Mouse (Mus musculus): ENCODE results near the gene Vmn1r24. TPM values are rescaled to one million over a fixed set of nuclear protein-coding genes. Genes with fewer than 3 reads are reported as not detected.

The Vmn1r24 gene
- not detected for polyA plus RNA-seq (2015; fragmentation: Illumina TruSeq; extraction: RNeasy Lipid Tissue Mini Kit (QIAGEN cat#74804); ENCODE audit: low read depth, low replicate concordance)

DNA sequence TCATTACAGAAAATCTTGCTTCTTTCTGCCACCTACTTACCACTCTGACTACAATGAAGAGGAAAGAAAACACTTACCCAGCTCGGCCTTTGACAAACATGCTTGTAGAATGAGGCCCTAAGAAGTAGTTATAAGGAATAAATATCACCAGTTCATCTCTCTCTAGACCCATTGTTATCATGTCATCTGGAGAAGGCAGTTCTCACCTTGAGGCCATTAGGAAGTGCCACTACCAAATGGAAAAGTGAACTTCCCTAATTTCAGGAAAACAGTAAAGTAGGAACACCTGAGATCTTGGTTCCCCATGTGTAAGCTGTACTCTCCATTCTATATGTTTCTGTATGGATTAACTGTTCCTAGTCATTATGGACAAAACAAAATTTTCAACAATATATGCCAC, at the start of gene Vmn1r24:
Gene Vmn1r24, minus strand, starts transcription at position 101 of the 400 bp plus-strand sequence.

GRCm38 (mm10) chr6:57980710-57981109, 19.4 kb upstream of the Vmn1r24 start, which contains the start of gene Vmn1r25:
TSS of gene Vmn1r25 (minus strand) at chr6:57980810.

GRCm38 (mm10) chr6:57926738-57927137, 34.6 kb downstream of the Vmn1r24 start, which contains the start of gene Vmn1r23:
TSS of gene Vmn1r23 (minus strand) at chr6:57926838.

DNA sequence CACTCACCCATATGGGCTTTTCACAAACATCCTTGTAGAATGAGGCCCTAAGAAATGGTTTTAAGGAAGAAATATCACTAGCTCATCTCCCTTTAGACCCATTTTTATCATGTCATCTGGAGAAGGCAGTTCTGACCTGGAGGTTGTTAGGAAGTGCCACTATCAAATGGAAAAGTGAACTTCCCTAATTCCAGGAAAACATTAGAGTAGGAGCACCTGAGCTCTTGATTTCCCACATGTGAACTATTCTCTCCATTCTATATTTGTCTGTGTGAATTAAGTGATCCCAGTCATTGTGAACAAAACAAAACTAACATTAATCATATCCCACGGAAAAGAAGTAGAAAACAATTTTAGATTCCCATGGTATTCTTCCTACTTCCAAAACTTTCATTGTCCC, 53.4 kb downstream of the Vmn1r24 start, which contains the start of gene Vmn1r22:
Gene Vmn1r22, minus strand, starts transcription at position 101 of the 400 bp plus-strand sequence.

Other genes starting within 250 kb of the Vmn1r24 start
- gene Vopp1, start 136.3 kb downstream of the Vmn1r24 start, polyA plus RNA-seq (2015; fragmentation: Illumina TruSeq; extraction: RNeasy Lipid Tissue Mini Kit (QIAGEN cat#74804); ENCODE audit: low read depth, low replicate concordance): 92.6 TPM
- gene Vmn1r21, start 111.2 kb downstream of the Vmn1r24 start, polyA plus RNA-seq (2015; fragmentation: Illumina TruSeq; extraction: RNeasy Lipid Tissue Mini Kit (QIAGEN cat#74804); ENCODE audit: low read depth, low replicate concordance): not detected
- not detected for gene Vmn1r22, start 53.5 kb downstream of the Vmn1r24 start, polyA plus RNA-seq (2015; fragmentation: Illumina TruSeq; extraction: RNeasy Lipid Tissue Mini Kit (QIAGEN cat#74804); ENCODE audit: low read depth, low replicate concordance)
- gene Vmn1r23, start 34.7 kb downstream of the Vmn1r24 start, polyA plus RNA-seq (2015; fragmentation: Illumina TruSeq; extraction: RNeasy Lipid Tissue Mini Kit (QIAGEN cat#74804); ENCODE audit: low read depth, low replicate concordance): not detected
- not detected for gene Vmn1r25, start 19.3 kb upstream of the Vmn1r24 start, polyA plus RNA-seq (2015; fragmentation: Illumina TruSeq; extraction: RNeasy Lipid Tissue Mini Kit (QIAGEN cat#74804); ENCODE audit: low read depth, low replicate concordance)
- gene Vmn1r26, start 53.7 kb upstream of the Vmn1r24 start, polyA plus RNA-seq (2015; fragmentation: Illumina TruSeq; extraction: RNeasy Lipid Tissue Mini Kit (QIAGEN cat#74804); ENCODE audit: low read depth, low replicate concordance): not detected